Mouse (Mus musculus) ovary, adult 10 weeks (tissue): Measurements from ENCODE around the gene Cd83. TPM values are rescaled to one million over a fixed set of nuclear protein-coding genes. Genes with fewer than 3 reads are reported as not detected.

Experiments
- polyA plus RNA-seq: library from polyadenylated mRNA; stranded (reverse); fragments of 350-450 nt; fragmentation: Illumina TruSeq; extraction: RNeasy Lipid Tissue Mini Kit (QIAGEN cat#74804); gene quantifications from one replicate; pipeline ENCODE4 v1.2.3, GENCODE M21; 2014

The Cd83 gene
- polyA plus RNA-seq, result 11.9 TPM

DNA sequence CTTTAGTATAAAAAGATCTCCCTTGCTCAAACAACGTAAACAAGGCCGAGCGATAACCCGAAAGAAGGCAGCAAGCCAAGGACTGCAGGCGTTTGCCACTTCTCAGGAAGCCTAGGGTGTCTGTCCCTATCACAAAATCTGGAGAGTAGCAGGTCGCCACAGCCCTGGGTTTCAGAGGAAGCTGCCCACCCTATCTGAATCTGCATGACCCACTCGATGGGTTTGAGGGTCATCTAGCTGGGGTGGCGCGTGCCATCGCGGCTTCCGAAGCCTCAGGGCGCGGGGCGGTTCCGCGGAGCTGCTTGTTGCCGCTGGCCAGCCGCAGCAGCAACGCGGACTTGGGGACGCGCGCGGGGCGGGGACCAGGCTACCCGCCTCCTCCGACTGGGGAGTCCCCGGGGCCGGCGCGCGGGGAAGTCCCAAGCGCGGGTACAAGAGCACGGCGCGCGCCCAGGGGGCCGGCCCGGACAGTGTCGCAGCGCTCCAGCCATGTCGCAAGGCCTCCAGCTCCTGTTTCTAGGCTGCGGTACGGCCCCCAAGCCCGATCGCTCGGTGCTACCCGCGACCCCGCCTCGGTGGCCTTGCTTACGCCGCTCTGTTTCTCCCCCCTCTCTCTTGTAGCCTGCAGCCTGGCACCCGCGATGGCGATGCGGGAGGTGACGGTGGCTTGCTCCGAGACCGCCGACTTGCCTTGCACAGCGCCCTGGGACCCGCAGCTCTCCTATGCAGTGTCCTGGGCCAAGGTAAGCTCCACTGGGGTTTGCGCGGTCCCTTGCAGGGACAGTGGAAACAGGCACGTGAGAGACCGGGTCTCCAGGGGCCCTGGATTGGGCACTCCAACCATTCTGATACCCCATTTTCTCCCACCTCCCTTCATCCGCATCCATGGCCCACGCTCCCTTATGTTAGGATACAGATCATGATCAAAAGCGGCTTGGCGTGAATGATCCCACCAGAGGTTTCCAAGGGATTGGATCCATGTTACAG is at the start of gene Cd83:
Gene Cd83 (plus strand): TSS at position 51 of the 987 bp plus-strand sequence.

Other genes starting within 250 kb of the Cd83 start
- gene Mcur1, start 224.6 kb upstream of the Cd83 start, polyA plus RNA-seq, result 31.6 TPM
- gene Rnf182, start 169.1 kb upstream of the Cd83 start, polyA plus RNA-seq, result 6.7 TPM